Mouse (Mus musculus): ENCODE measurements around the gene Gm5901. TPM values are rescaled to one million over a fixed set of nuclear protein-coding genes. Genes with fewer than 3 reads are reported as not detected.

The Gm5901 gene
- polyA plus RNA-seq, 1 experiment, result not detected

DNA sequence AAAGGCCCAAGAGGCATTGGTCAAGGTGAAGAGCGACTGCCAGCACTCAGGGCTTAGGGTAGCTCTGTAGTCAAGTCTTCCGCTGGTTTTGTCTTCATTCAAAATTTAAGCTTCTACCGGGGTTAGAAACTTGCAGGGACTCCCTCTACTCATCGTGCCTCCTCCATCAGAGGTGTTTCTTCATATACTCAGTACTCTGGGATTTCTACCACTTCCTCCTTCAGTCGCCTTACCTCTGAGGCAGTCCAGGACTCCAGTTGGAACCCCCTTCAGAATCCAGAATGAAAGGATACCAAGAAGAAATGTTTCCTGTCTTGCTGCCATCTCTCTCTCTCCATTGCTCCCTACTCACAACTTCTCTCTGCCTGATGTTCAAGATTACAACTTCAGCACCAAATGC lies 7.6 kb upstream of the Gm5901 start:
- no peak for TF ChIP-seq CTCF (IDR thresholded peaks at IDR 0.05; ENCODE audit: extremely low read depth, insufficient read length, insufficient replicate concordance, low read depth, low read length)
- no peak for TF ChIP-seq POLR2A (IDR thresholded peaks at IDR 0.05; ENCODE audit: low read depth, low read length)
- WGBS, result 86% methylated on average over 5 of the region's 5 CpGs
- Histone ChIP-seq H3K4me1 (ENCODE audit: control insufficient read depth, insufficient read depth, insufficient read length, low read length) (no peaks in the 10 kb centered on the region), H3K27me3 (ENCODE audit: control insufficient read depth, insufficient read depth, low read length) (no peaks in the 10 kb centered on the region), H3K36me3 (ENCODE audit: control insufficient read depth, insufficient read depth, low read length) (peaks cover 4% of the 10 kb centered on the region), H3K27ac (ENCODE audit: insufficient read depth, low read depth, low read length) (no peak overlapping the region), H3K4me3 (ENCODE audit: low read depth, low read length) (no peak overlapping the region)

- Histone ChIP-seq H3K27ac (ENCODE audit: insufficient read depth, low read depth, low read length) (no peak within 1 kb of the TSS), H3K4me1 (ENCODE audit: control insufficient read depth, insufficient read depth, insufficient read length, low read length) (no peaks in the 10 kb centered on the region), H3K27me3 (ENCODE audit: control insufficient read depth, insufficient read depth, low read length) (no peaks in the 10 kb centered on the region), H3K4me3 (ENCODE audit: low read depth, low read length) (no peak within 1 kb of the TSS), H3K36me3 (ENCODE audit: control insufficient read depth, insufficient read depth, low read length) (peaks cover 4% of the 10 kb centered on the region)
- no peak for TF ChIP-seq CTCF (IDR thresholded peaks at IDR 0.05; ENCODE audit: extremely low read depth, insufficient read length, insufficient replicate concordance, low read depth, low read length)
- no peak for TF ChIP-seq POLR2A (IDR thresholded peaks at IDR 0.05; ENCODE audit: low read depth, low read length)
- 97% methylated on average over 1 of the region's 1 CpGs for WGBS
Observed at GRCm38 (mm10) chr7:105367930-105368329, 6.9 kb upstream of the Gm5901 start, which contains the start of gene Olfr692. Olfr692 (plus strand) TSS chr7:105368230.

- Histone ChIP-seq H3K4me1 (ENCODE audit: control insufficient read depth, insufficient read depth, insufficient read length, low read length) (no peaks in the 10 kb centered on the region; the same call in 1 of the 2 replicates), H3K36me3 (ENCODE audit: control insufficient read depth, insufficient read depth, low read length) (peaks cover 4% of the 10 kb centered on the region), H3K27me3 (ENCODE audit: control insufficient read depth, insufficient read depth, low read length) (no peaks in the 10 kb centered on the region), H3K27ac (ENCODE audit: insufficient read depth, low read depth, low read length) (no peak overlapping the region), H3K4me3 (ENCODE audit: low read depth, low read length) (no peak overlapping the region)
- 91% methylated on average over 4 of the region's 4 CpGs for WGBS
- no peak for TF ChIP-seq POLR2A (IDR thresholded peaks at IDR 0.05; ENCODE audit: low read depth, low read length)
- no peak for TF ChIP-seq CTCF (IDR thresholded peaks at IDR 0.05; ENCODE audit: extremely low read depth, insufficient read length, insufficient replicate concordance, low read depth, low read length)
Observed at GRCm38 (mm10) chr7:105368521-105368920, 6.3 kb upstream of the Gm5901 start.

- Histone ChIP-seq H3K36me3 (ENCODE audit: control insufficient read depth, insufficient read depth, low read length) (peaks cover 20% of the 10 kb centered on the region), H3K27me3 (ENCODE audit: control insufficient read depth, insufficient read depth, low read length) (no peaks in the 10 kb centered on the region), H3K4me3 (ENCODE audit: low read depth, low read length) (no peak overlapping the region), H3K4me1 (ENCODE audit: control insufficient read depth, insufficient read depth, insufficient read length, low read length) (peaks cover 2% of the 10 kb centered on the region; the same call in 1 of the 2 replicates), H3K27ac (ENCODE audit: insufficient read depth, low read depth, low read length) (no peak overlapping the region)
- WGBS, result 82% methylated on average over 1 of the region's 1 CpGs
- TF ChIP-seq POLR2A (IDR thresholded peaks at IDR 0.05; ENCODE audit: low read depth, low read length), result no peak
- TF ChIP-seq CTCF (IDR thresholded peaks at IDR 0.05; ENCODE audit: extremely low read depth, insufficient read length, insufficient replicate concordance, low read depth, low read length), result no peak
Observed at GRCm38 (mm10) chr7:105372912-105373311, 1.9 kb upstream of the Gm5901 start.

DNA sequence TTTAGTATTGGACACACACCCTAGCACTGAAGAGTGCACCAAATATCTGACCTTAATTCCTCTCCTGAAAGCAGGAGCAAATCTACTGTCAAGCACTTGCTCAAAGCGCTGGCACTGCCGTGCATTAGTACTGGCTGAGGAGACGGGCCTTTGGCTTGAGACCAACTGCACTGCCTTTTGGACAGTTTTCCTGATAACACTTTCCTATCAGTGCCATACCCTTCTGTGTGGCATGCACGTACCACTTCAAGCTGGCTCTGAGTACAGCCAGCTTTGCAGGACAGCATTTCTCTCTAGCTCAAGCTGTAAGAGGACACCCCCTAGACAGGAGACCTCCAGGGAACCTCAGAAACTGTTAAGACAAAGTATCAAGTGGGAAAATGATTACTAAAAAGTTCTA lies 1.3 kb upstream of the Gm5901 start:
- no peak overlapping the region for H3K4me3 ChIP-seq (ENCODE audit: low read depth, low read length)
- no peaks in the 10 kb centered on the region for H3K27me3 ChIP-seq (ENCODE audit: control insufficient read depth, insufficient read depth, low read length)
- TF ChIP-seq CTCF (IDR thresholded peaks at IDR 0.05; ENCODE audit: extremely low read depth, insufficient read length, insufficient replicate concordance, low read depth, low read length) (no peak), POLR2A (IDR thresholded peaks at IDR 0.05; ENCODE audit: low read depth, low read length) (no peak)
- peaks cover 25% of the 10 kb centered on the region for H3K36me3 ChIP-seq (ENCODE audit: control insufficient read depth, insufficient read depth, low read length)
- no peak overlapping the region for H3K27ac ChIP-seq (ENCODE audit: insufficient read depth, low read depth, low read length)
- peaks cover 2% of the 10 kb centered on the region; the same call in 1 of the 2 replicates for H3K4me1 ChIP-seq (ENCODE audit: control insufficient read depth, insufficient read depth, insufficient read length, low read length)
- 32% methylated on average over 4 of the region's 4 CpGs for WGBS

DNA sequence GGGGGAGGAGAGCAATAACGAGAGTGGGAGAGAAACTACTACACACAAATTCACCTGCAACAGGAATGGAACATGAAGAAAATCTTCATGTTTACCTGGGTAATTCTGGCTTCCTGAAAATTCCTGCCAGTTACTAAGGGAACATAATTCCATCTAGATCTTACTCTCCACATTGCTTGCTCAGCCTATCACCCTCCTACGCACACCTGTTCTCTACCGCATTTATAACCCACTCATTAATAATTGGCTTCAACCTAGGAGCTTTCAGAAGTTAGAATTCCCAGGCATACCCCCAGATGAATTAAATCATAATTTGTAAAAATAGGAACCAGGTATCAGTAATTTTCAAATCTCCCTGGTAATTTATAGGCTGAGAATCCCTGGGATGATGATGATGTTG lies 862 bp upstream of the Gm5901 start:
- Histone ChIP-seq H3K27me3 (ENCODE audit: control insufficient read depth, insufficient read depth, low read length) (no peaks in the 10 kb centered on the region), H3K36me3 (ENCODE audit: control insufficient read depth, insufficient read depth, low read length) (peaks cover 29% of the 10 kb centered on the region), H3K4me1 (ENCODE audit: control insufficient read depth, insufficient read depth, insufficient read length, low read length) (peaks cover 2% of the 10 kb centered on the region; the same call in 1 of the 2 replicates), H3K4me3 (ENCODE audit: low read depth, low read length) (no peak overlapping the region), H3K27ac (ENCODE audit: insufficient read depth, low read depth, low read length) (no peak overlapping the region)
- WGBS, result 46% methylated on average over 3 of the region's 3 CpGs
- no peak for TF ChIP-seq CTCF (IDR thresholded peaks at IDR 0.05; ENCODE audit: extremely low read depth, insufficient read length, insufficient replicate concordance, low read depth, low read length)
- no peak for TF ChIP-seq POLR2A (IDR thresholded peaks at IDR 0.05; ENCODE audit: low read depth, low read length)

- H3K27me3 ChIP-seq (ENCODE audit: control insufficient read depth, insufficient read depth, low read length), result no peaks in the 10 kb centered on the region
Observed at GRCm38 (mm10) chr7:105380329-105380728, 5.5 kb downstream of the Gm5901 start.

More at GRCm38 (mm10) chr7:105380329-105380728, 5.5 kb downstream of the Gm5901 start:
- no peak overlapping the region for H3K4me3 ChIP-seq (ENCODE audit: low read depth, low read length)
- no peaks in the 10 kb centered on the region for H3K4me1 ChIP-seq (ENCODE audit: control insufficient read depth, insufficient read depth, insufficient read length, low read length)
- peaks cover 74% of the 10 kb centered on the region for H3K36me3 ChIP-seq (ENCODE audit: control insufficient read depth, insufficient read depth, low read length)
- no peak overlapping the region for H3K27ac ChIP-seq (ENCODE audit: insufficient read depth, low read depth, low read length)
- TF ChIP-seq CTCF (IDR thresholded peaks at IDR 0.05; ENCODE audit: extremely low read depth, insufficient read length, insufficient replicate concordance, low read depth, low read length) (no peak), POLR2A (IDR thresholded peaks at IDR 0.05; ENCODE audit: low read depth, low read length) (no peak)
- 70% methylated on average over 3 of the region's 3 CpGs for whole genome bisulfite sequencing
